Comparison of ENCODE assay signal across 7 mouse cellular contexts in the genomic region with DNA sequence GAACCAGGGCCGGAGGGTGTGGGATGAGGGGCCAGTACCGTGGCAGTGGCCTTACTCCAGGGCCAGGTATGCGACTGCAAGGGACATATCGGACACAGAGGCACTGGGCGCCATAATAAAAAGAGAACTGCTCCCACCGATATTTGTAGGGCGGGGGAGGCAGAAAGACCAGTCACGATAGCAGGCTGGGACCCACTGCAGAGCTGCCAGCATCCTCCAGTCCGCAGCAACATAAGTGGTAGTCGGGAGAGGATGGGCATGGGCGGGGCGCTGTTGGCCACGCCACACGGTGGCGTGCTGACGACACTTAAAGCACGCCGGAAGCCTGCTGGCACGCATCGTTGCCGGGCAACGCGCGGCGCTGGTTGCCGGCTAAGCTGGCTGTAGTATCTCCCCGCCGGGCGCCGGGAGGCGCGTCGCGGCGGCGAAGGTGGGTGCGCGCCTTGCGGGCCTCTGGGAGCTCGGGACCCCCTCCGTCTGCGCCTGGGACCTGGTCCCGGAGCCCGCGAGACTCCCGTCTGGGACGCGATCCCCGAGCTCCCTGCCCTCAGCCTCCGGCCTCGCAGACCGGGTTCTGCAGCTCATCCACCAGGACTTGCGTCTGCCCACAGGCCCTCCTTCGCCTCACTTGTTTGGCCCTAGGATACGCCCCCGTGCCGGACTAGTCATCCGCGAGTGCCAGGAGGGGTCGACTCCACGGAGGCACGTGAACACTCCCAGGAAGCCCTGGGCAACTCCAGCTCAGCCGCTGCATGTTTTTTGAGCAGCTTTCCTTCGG. TPM values are rescaled to one million over a fixed set of nuclear protein-coding genes. Genes with fewer than 3 reads are reported as not detected.
DNase-seq lines count a peak whose midpoint lies in the region; ATAC-seq and TF ChIP-seq lines count a peak whose summit lies in the region.

A gene (plus strand): TSS at position 351 of the 778 bp plus-strand sequence.

- WGBS in embryonic facial prominence, embryonic 12.5 days: 1% methylated on average over 64 of the region's 64 CpGs
- WGBS in heart, adult 2 months: 1% methylated on average over 64 of the region's 64 CpGs
- WGBS in limb, embryonic 13.5 days: 1% methylated on average over 63 of the region's 64 CpGs
- under 1% methylated on average over 64 of the region's 64 CpGs for WGBS in midbrain, embryonic 16.5 days

- H3K79me2 ChIP-seq in heart, adult 2 months (replicated peaks; ENCODE audit: control insufficient read depth, insufficient read depth, low read length): no peaks in the 10 kb centered on the region

- TF ChIP-seq POLR2A in heart, adult 2 months (IDR thresholded peaks at IDR 0.05; ENCODE audit: insufficient read depth, low read depth, low read length): peak; percentile 70

- peak; percentile 71 for TF ChIP-seq CTCF in heart, adult 2 months (IDR thresholded peaks at IDR 0.05)

- H3K4me2 ChIP-seq in embryonic facial prominence, embryonic 12.5 days (replicated peaks): peak within 1 kb of the TSS; percentile 96
- H3K4me2 ChIP-seq in limb, embryonic 13.5 days (replicated peaks): peak within 1 kb of the TSS; percentile 99
- peak within 1 kb of the TSS; percentile 84 for H3K4me2 ChIP-seq in midbrain, embryonic 16.5 days (ENCODE audit: low read length)

- peak within 1 kb of the TSS; percentile 51 for H3K27ac ChIP-seq in embryonic facial prominence, embryonic 12.5 days
- H3K27ac ChIP-seq in heart, adult 2 months: peak within 1 kb of the TSS; percentile 20; the same call in 1 of the 2 replicates
- H3K27ac ChIP-seq in limb, embryonic 13.5 days: peak within 1 kb of the TSS; percentile 28; the same call in 1 of the 2 replicates
- H3K27ac ChIP-seq in midbrain, embryonic 16.5 days (ENCODE audit: low read length): peak within 1 kb of the TSS; percentile 83

- peak within 1 kb of the TSS; percentile 55 for H3K4me3 ChIP-seq in embryonic facial prominence, embryonic 12.5 days
- H3K4me3 ChIP-seq in heart, adult 2 months: peak within 1 kb of the TSS; percentile 71
- H3K4me3 ChIP-seq in limb, embryonic 13.5 days: peak within 1 kb of the TSS; percentile 71
- peak within 1 kb of the TSS; percentile 76 for H3K4me3 ChIP-seq in midbrain, embryonic 16.5 days (ENCODE audit: low read depth, low read length)

- no peaks in the 10 kb centered on the region for H3K9me3 ChIP-seq in embryonic facial prominence, embryonic 12.5 days
- no peaks in the 10 kb centered on the region for H3K9me3 ChIP-seq in limb, embryonic 13.5 days
- no peaks in the 10 kb centered on the region for H3K9me3 ChIP-seq in midbrain, embryonic 16.5 days (replicated peaks; ENCODE audit: control insufficient read depth, low read length, poor library complexity, severe bottlenecking)

- TF ChIP-seq EP300 in heart, adult 2 months (IDR thresholded peaks at IDR 0.05; ENCODE audit: insufficient read depth, low read depth, low read length): 0 out of 2 replicates have a peak, but pooled peaks have one; percentile 30

- 0 out of 2 replicates have a peak, but pooled peaks cover 3% of the 10 kb centered on the region for H3K36me3 ChIP-seq in embryonic facial prominence, embryonic 12.5 days
- H3K36me3 ChIP-seq in heart, adult 2 months (ENCODE audit: control insufficient read depth, insufficient read depth, low read length): no peaks in the 10 kb centered on the region
- H3K36me3 ChIP-seq in limb, embryonic 13.5 days: peaks cover 16% of the 10 kb centered on the region
- H3K36me3 ChIP-seq in midbrain, embryonic 16.5 days (ENCODE audit: control insufficient read depth, insufficient read depth, low read length): no peaks in the 10 kb centered on the region; the same call in 1 of the 2 replicates

- peak; percentile 92 for DNase-seq in adrenal gland, postnatal 25 days
- DNase-seq in heart, adult 2 months: peak; percentile 94
- DNase-seq in kidney, adult 8-10 months: peak; percentile 91 to 94
- peak; percentile 72 to 92 for DNase-seq in spleen, postnatal 10 days (ENCODE audit: low spot score in 2 of 2)

- intact Hi-C loops in heart, adult 2 months (cut with DNase I): loop anchor here (2.0 kb wide), 1 partner anchor 22 kb away; no protein-coding TSS in a partner anchor

- peaks cover 3% of the 10 kb centered on the region; the same call in 1 of the 2 replicates for H3K27me3 ChIP-seq in embryonic facial prominence, embryonic 12.5 days
- no peaks in the 10 kb centered on the region for H3K27me3 ChIP-seq in heart, adult 2 months (ENCODE audit: control insufficient read depth, insufficient read depth, low read length)
- H3K27me3 ChIP-seq in limb, embryonic 13.5 days: peaks cover 19% of the 10 kb centered on the region
- no peaks in the 10 kb centered on the region; the same call in 1 of the 2 replicates for H3K27me3 ChIP-seq in midbrain, embryonic 16.5 days (ENCODE audit: control insufficient read depth, insufficient read depth, low read depth, low read length)

- peak within 1 kb of the TSS; percentile 64 for H3K9ac ChIP-seq in embryonic facial prominence, embryonic 12.5 days
- H3K9ac ChIP-seq in heart, adult 2 months (ENCODE audit: low read depth, low read length): peak within 1 kb of the TSS; percentile 65
- peak within 1 kb of the TSS; percentile 68 for H3K9ac ChIP-seq in limb, embryonic 13.5 days
- H3K9ac ChIP-seq in midbrain, embryonic 16.5 days (ENCODE audit: low read depth, low read length): peak within 1 kb of the TSS; percentile 72

- ATAC-seq in embryonic facial prominence, embryonic 12.5 days (ENCODE audit: insufficient number of reproducible peaks, insufficient read depth, low FRiP score, low TSS enrichment): peak; percentile 87
- ATAC-seq in limb, embryonic 13.5 days (ENCODE audit: low FRiP score, low read depth): peak; percentile 92
- ATAC-seq in midbrain, embryonic 16.5 days: peak; percentile 96

- peaks cover 15% of the 10 kb centered on the region for H3K4me1 ChIP-seq in embryonic facial prominence, embryonic 12.5 days
- no peaks in the 10 kb centered on the region; the same call in 1 of the 2 replicates for H3K4me1 ChIP-seq in heart, adult 2 months (ENCODE audit: control insufficient read depth, insufficient read depth, low read length)
- peaks cover 24% of the 10 kb centered on the region for H3K4me1 ChIP-seq in limb, embryonic 13.5 days
- H3K4me1 ChIP-seq in midbrain, embryonic 16.5 days (ENCODE audit: control insufficient read depth, insufficient read depth, low read length): peaks cover 14% of the 10 kb centered on the region

RNA-seq across cellular contexts. Expression of the gene that starts here (rescaled TPM):
- total RNA-seq in adrenal gland, postnatal 25 days (2021): 7.7 and 10.0 TPM in 2 replicates
- polyA plus RNA-seq in embryonic facial prominence, embryonic 12.5 days (2016; fragmentation: Nextera tagmentation; extraction: Ambion mirVana): 9.2 and 9.6 TPM in 2 replicates
- total RNA-seq in heart, adult 2 months (2021): 1 to 10 TPM; 1.7 to 3.1 TPM
- polyA plus RNA-seq in heart, adult 2 months (2012; rRNA removed): 2.0 and 2.8 TPM in 2 replicates
- 7.9 and 8.8 TPM in 2 replicates for polyA plus RNA-seq in limb, embryonic 13.5 days (2015; fragmentation: Nextera tagmentation; extraction: Ambion mirVana)
- 25.2 and 26.1 TPM in 2 replicates for polyA plus RNA-seq in midbrain, embryonic 16.5 days (2015; fragmentation: Nextera tagmentation; extraction: Ambion mirVana)

Comparison
In these comparisons a context has a peak if more than half of its experiments do, and no peak if none do; other contexts are left out.
1. Peak in every context shown above with its lines: DNase-seq, ATAC-seq, H3K4me3 ChIP-seq and H3K27ac ChIP-seq.
2. H3K27ac ChIP-seq: peak in every context shown above with its lines; median percentile 83 in midbrain, embryonic 16.5 days; 51 in embryonic facial prominence, embryonic 12.5 days; 28 in limb, embryonic 13.5 days; 20 in heart, adult 2 months.